Mouse (Mus musculus) megakaryocyte, embryonic 14.5 days (primary cell): Measurements from ENCODE around the gene Dad1. TPM values are rescaled to one million over a fixed set of nuclear protein-coding genes. Genes with fewer than 3 reads are reported as not detected.

Source experiments
- H3K27me3 ChIP-seq: replicated peaks from 2 replicates; pipeline ENCODE3; 2012; ENCODE audit warnings: inconsistent platforms
- H3K36me3 ChIP-seq: replicated peaks from 2 replicates; pipeline ENCODE3; 2012; ENCODE audit warnings: low read length, inconsistent platforms, mixed read lengths
- H3K4me1 ChIP-seq: 2 replicates; pipeline ENCODE4 v1.6.1; 2012; ENCODE audit warnings: inconsistent platforms
- H3K4me3 ChIP-seq: replicated peaks from 2 replicates; pipeline ENCODE3; 2012; ENCODE audit warnings: moderate library complexity, mild to moderate bottlenecking, inconsistent platforms
- H3K9me3 ChIP-seq: 2 replicates; pipeline ENCODE4 v1.6.1; 2012; ENCODE audit warnings: inconsistent platforms
- FLI1 ChIP-seq: IDR thresholded peaks from 2 replicates; pipeline ENCODE4 v1.6.1; 2012; ENCODE audit warnings: low read length, inconsistent platforms, mixed read lengths
- GATA1 ChIP-seq: IDR thresholded peaks from 3 replicates; pipeline ENCODE4 v1.6.1; 2012; ENCODE audit warnings: mixed read lengths, low read length, inconsistent platforms, borderline replicate concordance
- polyA plus RNA-seq: library from polyadenylated mRNA; stranded (reverse); fragments of >175 nt; gene quantifications from 2 replicates; pipeline ENCODE4 v1.2.3, GENCODE M21; 2012; ENCODE audit warnings: low replicate concordance; ENCODE audit not compliant: insufficient read depth

The Dad1 gene
- polyA plus RNA-seq, 1 experiment = 54.8 TPM

DNA sequence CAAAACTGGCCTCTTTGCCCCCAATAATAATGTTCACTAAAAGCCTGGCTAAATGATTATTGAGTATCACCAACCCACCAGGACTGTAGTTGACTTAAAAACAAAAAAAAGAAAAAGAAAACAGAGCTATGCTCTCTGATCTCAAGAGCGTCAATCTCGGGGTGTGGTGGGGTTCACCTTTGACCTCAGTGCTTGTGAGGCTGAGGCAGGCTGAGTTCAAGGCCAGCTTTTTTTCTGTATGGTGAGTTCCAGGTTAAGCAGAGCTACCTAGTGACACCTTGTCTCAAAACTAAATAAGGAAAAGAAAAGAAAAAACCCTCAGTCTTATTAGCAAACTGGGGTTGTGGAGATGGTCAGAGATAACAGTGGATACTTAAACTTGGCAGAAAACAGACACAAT lies 43.5 kb downstream of the Dad1 start:
- no peak overlapping the region for H3K4me3 ChIP-seq
- no peaks in the 10 kb centered on the region for H3K36me3 ChIP-seq
- H3K4me1 ChIP-seq = peaks cover 7% of the 10 kb centered on the region
- no peak for TF ChIP-seq FLI1
- no peak for TF ChIP-seq GATA1
- H3K27me3 ChIP-seq = peaks cover 8% of the 10 kb centered on the region
- no peaks in the 10 kb centered on the region for H3K9me3 ChIP-seq

DNA sequence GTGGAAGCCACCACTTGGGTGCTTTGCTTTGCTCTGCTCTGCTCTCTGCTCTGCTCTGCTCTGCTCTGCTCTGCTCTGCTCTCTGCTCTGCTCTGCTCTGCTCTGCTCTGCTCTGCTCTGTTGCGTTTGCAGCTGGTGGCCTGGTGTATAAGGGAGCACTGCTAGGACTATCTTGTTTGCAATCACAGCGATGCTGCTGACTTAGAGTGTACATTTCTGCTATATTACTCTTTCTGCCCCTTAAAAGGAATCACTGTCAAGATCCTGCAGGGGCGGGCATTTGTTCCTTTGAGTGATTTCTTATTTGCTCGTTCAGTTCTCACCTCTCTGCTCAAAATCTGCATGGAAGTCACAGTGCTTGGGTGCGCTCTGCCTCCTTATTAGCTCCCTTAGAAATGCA lies 44.0 kb downstream of the Dad1 start:
- Histone ChIP-seq H3K9me3 (no peaks in the 10 kb centered on the region), H3K27me3 (peaks cover 8% of the 10 kb centered on the region), H3K4me3 (no peak overlapping the region), H3K36me3 (no peaks in the 10 kb centered on the region), H3K4me1 (peaks cover 5% of the 10 kb centered on the region)
- TF ChIP-seq GATA1 = no peak
- TF ChIP-seq FLI1 = no peak

DNA sequence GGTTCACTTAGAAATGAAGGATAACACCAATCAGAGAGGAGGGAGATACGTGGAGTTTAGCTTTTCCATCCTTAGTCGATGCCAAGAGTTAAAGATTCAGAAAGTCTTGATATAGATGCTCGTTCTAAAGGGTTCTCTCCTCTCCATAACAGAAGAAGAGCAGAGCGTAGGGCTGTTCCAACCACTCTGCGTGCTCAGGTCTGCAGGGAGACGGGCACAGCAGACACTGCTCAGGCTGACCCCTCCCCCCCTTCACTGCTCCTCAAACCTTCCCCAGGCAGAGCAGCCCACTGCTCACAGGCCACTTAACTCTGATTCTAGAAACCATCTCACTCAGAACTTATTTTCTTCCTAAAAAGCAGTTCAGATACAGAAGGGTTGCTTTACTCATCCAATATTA lies 45.2 kb downstream of the Dad1 start:
- no peak overlapping the region for H3K4me3 ChIP-seq
- H3K36me3 ChIP-seq = no peaks in the 10 kb centered on the region
- no peak for TF ChIP-seq GATA1

DNA sequence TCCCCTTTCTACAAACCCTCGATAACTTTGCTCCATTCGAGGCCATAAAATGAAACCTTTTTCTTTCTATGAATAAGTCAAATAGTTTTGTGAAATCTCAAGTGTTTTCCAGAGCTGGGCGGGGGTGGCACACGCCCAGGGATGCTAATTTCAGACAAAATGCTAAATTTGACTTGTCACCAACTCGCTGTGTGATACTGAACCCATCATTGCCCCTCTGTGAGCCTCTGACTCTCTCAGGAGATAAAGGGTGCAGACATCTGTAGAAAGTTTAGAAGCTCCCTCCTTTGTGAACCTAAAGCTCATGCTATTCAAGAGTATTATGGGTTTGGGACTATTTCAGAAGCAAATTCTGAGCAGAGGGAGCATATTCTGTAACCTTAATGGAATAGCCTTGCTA lies 46.0 kb downstream of the Dad1 start:
- Histone ChIP-seq H3K4me3 (no peak overlapping the region), H3K27me3 (peaks cover 8% of the 10 kb centered on the region), H3K4me1 (peaks cover 3% of the 10 kb centered on the region; the same call in 1 of the 2 replicates), H3K9me3 (no peaks in the 10 kb centered on the region), H3K36me3 (no peaks in the 10 kb centered on the region)
- TF ChIP-seq GATA1 (no peak), FLI1 (no peak)

More for the DNA sequence above, 45.2 kb downstream of the Dad1 start:
- Histone ChIP-seq H3K9me3 (no peaks in the 10 kb centered on the region), H3K27me3 (peaks cover 8% of the 10 kb centered on the region), H3K4me1 (peaks cover 3% of the 10 kb centered on the region; the same call in 1 of the 2 replicates)

DNA sequence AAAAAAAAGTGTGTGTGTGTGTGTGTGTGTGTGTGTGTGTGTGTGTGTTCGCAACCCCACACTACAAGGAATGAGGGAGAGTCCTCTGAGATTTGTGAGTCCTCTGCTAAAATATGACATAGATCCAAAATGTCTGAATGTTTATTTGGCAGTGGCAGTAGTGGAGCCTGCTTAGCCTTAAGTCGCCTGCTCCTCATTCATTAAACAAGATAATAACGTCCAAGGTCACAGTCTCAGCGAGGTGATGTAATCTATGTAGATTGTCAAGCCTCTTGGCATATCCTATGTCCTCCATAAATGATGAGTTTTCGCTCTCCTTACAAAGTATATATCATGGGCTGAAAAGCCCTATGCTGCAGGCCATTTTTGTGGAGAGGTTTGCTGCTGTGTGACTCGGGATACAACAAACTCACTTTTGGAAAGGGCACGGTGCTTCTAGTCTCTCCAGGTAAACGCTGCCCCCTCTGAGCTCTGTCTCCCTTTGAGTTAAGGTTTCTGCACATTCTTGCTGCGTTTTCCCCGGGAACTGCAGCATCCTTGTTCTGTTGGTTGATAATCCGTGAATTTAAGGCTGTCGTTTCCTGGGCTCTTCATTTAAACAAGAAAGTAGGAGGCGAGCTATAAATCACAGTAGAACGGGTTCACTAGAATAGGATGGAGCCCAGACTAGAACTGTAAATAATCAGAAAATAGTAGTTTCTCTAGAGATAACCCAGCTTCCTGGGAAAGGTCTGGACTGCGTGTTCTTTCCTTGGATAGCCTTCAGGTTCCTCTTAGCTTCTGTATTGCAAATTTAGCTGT lies 47.0 kb downstream of the Dad1 start:
- TF ChIP-seq FLI1 (no peak), GATA1 (no peak)
- Histone ChIP-seq H3K4me1 (peaks cover 3% of the 10 kb centered on the region; the same call in 1 of the 2 replicates), H3K4me3 (no peak overlapping the region), H3K27me3 (peaks cover 8% of the 10 kb centered on the region), H3K9me3 (no peaks in the 10 kb centered on the region), H3K36me3 (no peaks in the 10 kb centered on the region)

DNA sequence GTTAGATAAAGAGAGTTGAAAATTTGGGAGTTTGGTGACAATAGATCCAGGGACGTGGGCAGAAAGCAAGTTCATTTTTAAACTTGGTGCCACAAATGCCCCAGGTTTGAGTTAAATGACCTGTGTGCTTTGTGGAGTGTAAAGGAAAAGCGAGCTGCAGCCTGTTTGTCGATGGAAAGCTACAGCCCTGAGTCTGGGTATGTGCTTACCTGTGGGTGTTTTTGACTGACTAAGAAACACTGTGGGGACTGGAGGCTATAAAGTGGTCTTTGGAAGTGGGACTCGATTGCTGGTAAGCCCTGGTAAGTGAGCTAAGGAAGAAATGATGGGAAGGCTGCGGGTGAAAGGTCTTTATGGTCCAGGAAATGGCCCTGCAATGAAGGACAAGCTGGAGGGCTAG lies 47.6 kb downstream of the Dad1 start:
- Histone ChIP-seq H3K4me3 (no peak overlapping the region), H3K36me3 (no peaks in the 10 kb centered on the region), H3K4me1 (peaks cover 3% of the 10 kb centered on the region; the same call in 1 of the 2 replicates), H3K9me3 (no peaks in the 10 kb centered on the region), H3K27me3 (peaks cover 7% of the 10 kb centered on the region)
- no peak for TF ChIP-seq FLI1
- TF ChIP-seq GATA1 = no peak

DNA sequence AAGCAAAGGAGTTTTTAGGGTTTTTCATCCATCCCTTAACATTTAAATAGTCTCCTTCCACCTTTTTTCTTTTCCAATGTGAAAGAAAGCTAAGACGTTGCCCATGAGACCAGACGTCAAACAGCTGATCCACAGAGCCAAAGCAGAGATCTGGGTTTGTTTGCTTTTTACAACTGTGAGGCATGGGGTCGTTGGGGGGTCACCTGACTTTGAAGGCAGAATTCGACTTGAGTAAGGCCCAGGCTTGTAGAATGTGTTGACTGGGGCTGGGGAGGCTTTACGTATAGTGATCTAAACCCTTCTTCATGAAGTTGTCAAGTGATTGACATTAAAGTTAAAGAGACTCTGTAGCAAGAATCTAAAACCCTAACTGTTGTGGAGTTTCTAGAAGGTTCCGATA lies 48.0 kb downstream of the Dad1 start:
- peaks cover 6% of the 10 kb centered on the region for H3K27me3 ChIP-seq
- H3K4me1 ChIP-seq = peaks cover 3% of the 10 kb centered on the region; the same call in 1 of the 2 replicates
- TF ChIP-seq GATA1 = no peak
- TF ChIP-seq FLI1 = no peak
- no peaks in the 10 kb centered on the region for H3K36me3 ChIP-seq
- no peaks in the 10 kb centered on the region for H3K9me3 ChIP-seq
- H3K4me3 ChIP-seq = no peak overlapping the region

DNA sequence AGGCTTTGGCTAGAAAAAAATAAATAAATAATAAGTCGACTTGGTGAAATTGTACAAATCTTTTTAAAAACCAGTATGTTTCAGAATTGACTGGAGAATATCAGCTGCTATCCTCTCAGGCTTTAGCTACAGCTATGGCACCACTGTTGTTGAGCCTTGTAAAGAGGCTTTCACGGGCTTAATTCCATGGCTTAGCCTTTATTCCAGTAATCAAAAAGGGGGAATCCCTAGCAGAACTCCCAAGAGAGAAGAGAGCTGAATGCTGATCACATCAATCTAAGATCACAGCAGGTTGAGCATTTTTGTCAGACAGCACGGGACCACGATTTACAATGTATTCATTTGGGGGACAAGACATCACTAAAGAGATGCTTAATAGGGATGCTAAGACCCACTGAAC lies 49.1 kb downstream of the Dad1 start:
- Histone ChIP-seq H3K27me3 (peaks cover 4% of the 10 kb centered on the region), H3K4me1 (peaks cover 3% of the 10 kb centered on the region; the same call in 1 of the 2 replicates), H3K9me3 (no peaks in the 10 kb centered on the region), H3K4me3 (no peak overlapping the region), H3K36me3 (no peaks in the 10 kb centered on the region)
- no peak for TF ChIP-seq GATA1
- no peak for TF ChIP-seq FLI1

DNA sequence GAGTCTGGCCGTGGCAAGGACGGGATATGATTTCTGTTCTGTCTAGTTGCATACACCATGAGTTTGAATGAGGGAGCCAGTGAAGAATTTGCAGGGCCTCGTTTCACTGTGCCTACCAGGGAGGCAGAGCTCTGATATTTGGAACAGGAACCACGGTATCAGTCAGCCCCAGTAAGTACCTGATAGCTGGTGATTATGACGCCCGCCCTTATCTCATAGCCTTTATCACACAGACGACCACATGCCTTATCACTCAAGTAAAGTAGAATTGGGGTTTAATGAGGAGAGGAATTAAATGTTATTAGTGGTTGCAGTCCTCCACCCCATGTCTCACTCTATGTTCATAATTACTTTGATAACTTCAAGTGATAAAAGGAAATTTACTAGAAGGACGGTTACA lies 49.6 kb downstream of the Dad1 start:
- H3K4me3 ChIP-seq = no peak overlapping the region
- H3K4me1 ChIP-seq = peaks cover 3% of the 10 kb centered on the region; the same call in 1 of the 2 replicates
- no peaks in the 10 kb centered on the region for H3K36me3 ChIP-seq
- peaks cover 4% of the 10 kb centered on the region for H3K27me3 ChIP-seq
- TF ChIP-seq FLI1 (no peak), GATA1 (no peak)
- no peaks in the 10 kb centered on the region for H3K9me3 ChIP-seq

DNA sequence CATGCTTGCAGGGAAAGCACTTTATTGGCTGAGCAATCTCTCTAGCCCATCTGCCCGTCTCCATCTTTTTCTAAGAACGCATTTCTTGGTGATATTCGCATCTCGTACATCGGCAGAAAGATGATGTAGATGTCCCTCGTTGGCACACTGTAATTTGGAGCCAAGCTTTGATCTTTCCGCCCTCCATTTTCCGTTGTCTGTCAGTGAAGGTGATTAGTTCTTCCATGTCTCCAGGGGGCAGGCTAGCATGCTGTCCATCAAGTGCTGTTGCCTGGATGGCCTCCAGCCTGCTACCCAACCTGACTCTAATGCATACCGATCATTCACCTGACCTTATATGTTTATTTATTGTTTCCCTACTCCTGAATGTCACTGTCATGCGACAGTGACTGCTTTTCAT lies 50.1 kb downstream of the Dad1 start:
- H3K36me3 ChIP-seq = no peaks in the 10 kb centered on the region
- no peaks in the 10 kb centered on the region for H3K9me3 ChIP-seq
- no peak for TF ChIP-seq GATA1
- H3K4me1 ChIP-seq = peaks cover 3% of the 10 kb centered on the region; the same call in 1 of the 2 replicates
- peaks cover 4% of the 10 kb centered on the region for H3K27me3 ChIP-seq
- no peak overlapping the region for H3K4me3 ChIP-seq
